Mouse (Mus musculus) kidney, postnatal 4 days (tissue): ENCODE measurements around the gene Smyd3.

ENCODE experiments used
- DNase-seq, 2 experiments: peaks; one replicate each; pipeline ENCODE4 v3.0.0; 2021; ENCODE audit warnings: mixed read lengths in 2 of 2

Gene Smyd3

GRCm38 (mm10) chr1:179004133-179004866 lies 513.5 kb downstream of the Smyd3 start:
- no peak for DNase-seq

GRCm38 (mm10) chr1:179003406-179004132 lies 514.3 kb downstream of the Smyd3 start:
- DNase-seq: no peak

- DNase-seq: no peak
These were observed 517.8 kb downstream of the Smyd3 start for GRCm38 (mm10) chr1:178999876-179000528.

GRCm38 (mm10) chr1:178997870-178998269 lies 520.0 kb downstream of the Smyd3 start:
- DNase-seq: peak in 1 of 2 experiments; percentile 40

GRCm38 (mm10) chr1:178994263-178994662 lies 523.6 kb downstream of the Smyd3 start:
- no peak for DNase-seq

GRCm38 (mm10) chr1:178992503-178992902 lies 525.3 kb downstream of the Smyd3 start:
- no peak for DNase-seq

GRCm38 (mm10) chr1:178991470-178991869 lies 526.4 kb downstream of the Smyd3 start:
- DNase-seq: no peak

- DNase-seq: no peak
These were observed 526.8 kb downstream of the Smyd3 start for GRCm38 (mm10) chr1:178991045-178991444.

GRCm38 (mm10) chr1:178989485-178989884 lies 528.4 kb downstream of the Smyd3 start:
- no peak for DNase-seq

GRCm38 (mm10) chr1:178988176-178988575 lies 529.7 kb downstream of the Smyd3 start:
- peak in 1 of 2 experiments; percentile 47 for DNase-seq

GRCm38 (mm10) chr1:178981641-178982040 lies 536.2 kb downstream of the Smyd3 start:
- no peak for DNase-seq

- no peak for DNase-seq
These were observed 537.7 kb downstream of the Smyd3 start for GRCm38 (mm10) chr1:178980185-178980584.

- DNase-seq: no peak
These were observed 539.1 kb downstream of the Smyd3 start for GRCm38 (mm10) chr1:178978617-178979245.

GRCm38 (mm10) chr1:178972055-178972454 lies 545.8 kb downstream of the Smyd3 start:
- DNase-seq: no peak

GRCm38 (mm10) chr1:178961661-178962060 lies 556.2 kb downstream of the Smyd3 start:
- DNase-seq: no peak

- DNase-seq: peak; percentile 93
These were observed 557.8 kb downstream of the Smyd3 start for GRCm38 (mm10) chr1:178960015-178960559.

- DNase-seq: no peak
These were observed 559.2 kb downstream of the Smyd3 start for GRCm38 (mm10) chr1:178958641-178959040.

- peak; percentile 31 to 45 for DNase-seq
These were observed 564.9 kb downstream of the Smyd3 start for GRCm38 (mm10) chr1:178952910-178953309.

- no peak for DNase-seq
These were observed 575.4 kb downstream of the Smyd3 start for GRCm38 (mm10) chr1:178942251-178942963.

- DNase-seq: no peak
These were observed 577.5 kb downstream of the Smyd3 start for GRCm38 (mm10) chr1:178940353-178940752.

- no peak for DNase-seq
These were observed 580.9 kb downstream of the Smyd3 start for GRCm38 (mm10) chr1:178936976-178937375.

GRCm38 (mm10) chr1:178936457-178936856 lies 581.4 kb downstream of the Smyd3 start:
- DNase-seq: peak in 1 of 2 experiments; percentile 26
